Mouse (Mus musculus) brown adipose tissue, adult 24 weeks (tissue): ENCODE measurements at regions not wholly inside any gene's neighbourhood (a gene's known extent, or its start where the extent isn't known, plus 50 kb on each side); places are given as distances from the start of the nearest gene placed in this dataset.
"Not testable (repeated sequence)": the region's sequence is repeated elsewhere in the genome, so short reads cannot be mapped to it uniquely, and the experiment has no call there.

Experiments used
- H3K27ac ChIP-seq: fragments of 200-500 bp; replicated peaks from 2 replicates; pipeline ENCODE4 v1.5.1; 2012; ENCODE audit warnings: low read depth, mild to moderate bottlenecking, low read length
- H3K4me1 ChIP-seq: fragments of 200-500 bp; 2 replicates; pipeline ENCODE4 v1.6.1; 2012; ENCODE audit warnings: low read length, mixed read lengths; ENCODE audit not compliant: control insufficient read depth, insufficient read depth, insufficient read length
- H3K4me3 ChIP-seq: fragments of 200-500 bp; 2 replicates; pipeline ENCODE4 v1.5.1; 2012; ENCODE audit warnings: low read depth, mild to moderate bottlenecking, low read length, moderate library complexity; ENCODE audit not compliant: insufficient read depth

- Histone ChIP-seq H3K27ac (no peak overlapping the region), H3K4me1 (no peaks in the 10 kb centered on the region; the same call in 1 of the 2 replicates), H3K4me3 (no peak overlapping the region)
Observed at GRCm38 (mm10) chr7:129759848-129760247, 168.2 kb downstream of the Wdr11 start.

GRCm38 (mm10) chr7:129760386-129760785 lies 168.7 kb downstream of the Wdr11 start:
- Histone ChIP-seq H3K27ac (no peak overlapping the region), H3K4me1 (no peaks in the 10 kb centered on the region; the same call in 1 of the 2 replicates), H3K4me3 (no peak overlapping the region)

GRCm38 (mm10) chr7:129763754-129764153 lies 172.1 kb downstream of the Wdr11 start:
- H3K4me3 ChIP-seq = no peak overlapping the region
- H3K27ac ChIP-seq = no peak overlapping the region
- no peaks in the 10 kb centered on the region for H3K4me1 ChIP-seq

GRCm38 (mm10) chr7:129764456-129764970 lies 172.8 kb downstream of the Wdr11 start:
- no peak overlapping the region for H3K4me3 ChIP-seq

GRCm38 (mm10) chr7:129765681-129766080 lies 174.0 kb downstream of the Wdr11 start:
- Histone ChIP-seq H3K4me1 (no peaks in the 10 kb centered on the region), H3K27ac (no peak overlapping the region)

More at GRCm38 (mm10) chr7:129764456-129764970, 172.8 kb downstream of the Wdr11 start:
- Histone ChIP-seq H3K4me1 (no peaks in the 10 kb centered on the region), H3K27ac (no peak overlapping the region)

GRCm38 (mm10) chr7:129766087-129766834 lies 174.6 kb downstream of the Wdr11 start:
- H3K4me1 ChIP-seq = no peaks in the 10 kb centered on the region
- H3K4me3 ChIP-seq = no peak overlapping the region
- no peak overlapping the region for H3K27ac ChIP-seq

More at GRCm38 (mm10) chr7:129765681-129766080, 174.0 kb downstream of the Wdr11 start:
- no peak overlapping the region for H3K4me3 ChIP-seq

- not testable (repeated sequence) for H3K4me3 ChIP-seq, H3K27ac ChIP-seq, H3K4me1 ChIP-seq
Observed at GRCm38 (mm10) chr7:129769673-129770072, 178.0 kb downstream of the Wdr11 start.

GRCm38 (mm10) chr7:129771876-129772275 lies 180.2 kb downstream of the Wdr11 start:
- Histone ChIP-seq H3K4me1 (no peaks in the 10 kb centered on the region), H3K27ac (no peak overlapping the region), H3K4me3 (no peak overlapping the region)

GRCm38 (mm10) chr7:129772540-129773331 lies 181.1 kb downstream of the Wdr11 start:
- Histone ChIP-seq H3K27ac (no peak overlapping the region), H3K4me3 (no peak overlapping the region), H3K4me1 (no peaks in the 10 kb centered on the region)

GRCm38 (mm10) chr7:129774261-129774861 lies 182.7 kb downstream of the Wdr11 start:
- H3K27ac ChIP-seq = no peak overlapping the region
- H3K4me1 ChIP-seq = no peaks in the 10 kb centered on the region
- H3K4me3 ChIP-seq = no peak overlapping the region

GRCm38 (mm10) chr7:129775189-129775588 lies 183.5 kb downstream of the Wdr11 start:
- no peak overlapping the region for H3K4me3 ChIP-seq
- no peaks in the 10 kb centered on the region for H3K4me1 ChIP-seq

GRCm38 (mm10) chr7:129778842-129779421 lies 187.3 kb downstream of the Wdr11 start:
- H3K4me1 ChIP-seq = no peaks in the 10 kb centered on the region
- no peak overlapping the region for H3K27ac ChIP-seq
- no peak overlapping the region for H3K4me3 ChIP-seq

More at GRCm38 (mm10) chr7:129775189-129775588, 183.5 kb downstream of the Wdr11 start:
- H3K27ac ChIP-seq = no peak overlapping the region

GRCm38 (mm10) chr7:129779939-129780338 lies 188.3 kb downstream of the Wdr11 start:
- Histone ChIP-seq H3K4me1 (no peaks in the 10 kb centered on the region), H3K4me3 (no peak overlapping the region), H3K27ac (no peak overlapping the region)

GRCm38 (mm10) chr7:129781756-129782155 lies 190.1 kb downstream of the Wdr11 start:
- Histone ChIP-seq H3K4me3 (no peak overlapping the region), H3K4me1 (no peaks in the 10 kb centered on the region), H3K27ac (no peak overlapping the region)

- H3K27ac ChIP-seq = no peak overlapping the region
- H3K4me1 ChIP-seq = no peaks in the 10 kb centered on the region
- no peak overlapping the region for H3K4me3 ChIP-seq
Observed at GRCm38 (mm10) chr7:129784966-129785365, 193.3 kb downstream of the Wdr11 start.
